Mouse (Mus musculus): ENCODE results near the gene Psmd3. TPM values are rescaled to one million over a fixed set of nuclear protein-coding genes. Genes with fewer than 3 reads are reported as not detected.

Psmd3 gene
- total RNA-seq, 2 experiments from 2014 or later: 127 to 128 TPM

DNA sequence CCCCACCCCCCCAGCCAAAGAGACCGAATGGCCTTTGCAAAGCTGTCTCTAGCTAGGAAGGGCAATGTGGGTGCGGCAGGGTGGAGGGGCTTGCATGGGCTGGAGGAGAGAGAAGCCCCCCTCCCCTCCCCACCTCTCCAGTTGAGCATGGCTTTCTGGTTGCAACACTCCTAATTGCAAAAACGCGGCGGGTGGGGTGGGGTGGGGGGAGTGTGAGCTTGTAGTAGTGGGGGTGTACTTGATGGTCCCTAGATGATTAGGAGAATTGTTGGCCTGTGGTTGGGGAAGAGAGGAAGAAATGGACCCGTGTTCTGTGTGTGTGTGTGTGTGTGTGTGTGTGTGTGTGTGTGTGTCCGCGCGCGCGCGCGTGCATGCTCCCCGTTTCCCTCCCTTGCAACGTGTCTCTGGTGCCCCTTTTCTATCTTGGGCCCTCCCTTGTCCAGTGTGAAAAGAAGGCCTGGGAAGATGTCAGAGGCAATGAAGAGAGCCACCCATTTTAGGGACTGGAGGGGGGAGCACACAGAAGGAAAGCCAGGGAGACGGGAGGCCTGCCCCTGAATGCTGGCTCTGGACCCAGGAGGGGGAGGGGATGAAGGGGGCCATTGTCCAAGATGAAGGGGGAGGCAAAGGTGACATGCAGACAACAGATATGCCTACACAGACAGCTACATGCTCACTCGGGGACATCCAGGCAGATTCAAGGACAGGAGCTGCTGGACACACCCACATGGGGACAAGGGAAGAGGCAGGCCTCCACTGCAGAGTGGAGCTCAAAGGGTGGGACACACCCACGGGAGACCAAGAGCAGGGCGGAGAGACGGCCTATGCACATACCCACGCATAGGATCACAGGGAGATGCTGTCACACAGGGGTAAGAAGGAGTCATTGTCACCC, 60.3 kb downstream of the Psmd3 start:
- DNase-seq (ENCODE audit: extremely low spot score in 1 of 2, low spot score in 1 of 2): peak; percentile 50 to 56

DNA sequence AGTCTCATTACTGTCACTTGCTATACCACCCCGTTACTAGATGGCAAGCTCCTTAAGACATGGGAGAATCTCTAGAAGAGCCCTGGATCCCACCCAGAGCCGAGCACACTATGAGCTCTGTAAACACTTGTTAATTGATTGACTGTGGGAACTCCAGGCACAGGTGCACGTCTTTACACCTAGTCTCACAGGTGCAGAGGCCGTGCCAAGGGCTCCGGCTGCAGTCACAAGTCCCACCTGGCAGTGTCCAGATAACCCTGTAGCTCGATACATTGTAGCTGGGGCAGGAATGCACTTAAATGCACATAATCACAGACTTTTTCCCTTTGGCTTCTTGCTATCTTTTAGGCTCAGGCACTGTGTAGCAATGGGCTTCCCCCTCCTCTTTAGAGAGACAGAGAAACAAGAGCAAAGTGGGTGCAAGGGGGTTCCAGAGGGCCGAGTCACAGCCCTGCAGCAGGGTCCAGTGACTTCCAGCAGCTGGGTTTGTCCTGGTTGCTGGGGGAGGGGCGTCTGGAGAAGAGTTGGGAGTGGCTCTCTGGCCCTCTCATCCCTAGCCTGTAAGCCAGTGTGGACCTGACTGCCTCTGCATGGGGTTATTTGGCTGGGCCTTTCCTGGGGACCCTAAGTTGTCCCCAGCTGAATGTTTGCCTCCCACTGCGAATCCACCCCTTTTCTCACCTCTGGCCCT, 61.4 kb downstream of the Psmd3 start:
- peak in 1 of 2 experiments; percentile 50 for DNase-seq (ENCODE audit: extremely low spot score in 1 of 2, low spot score in 1 of 2)

DNA sequence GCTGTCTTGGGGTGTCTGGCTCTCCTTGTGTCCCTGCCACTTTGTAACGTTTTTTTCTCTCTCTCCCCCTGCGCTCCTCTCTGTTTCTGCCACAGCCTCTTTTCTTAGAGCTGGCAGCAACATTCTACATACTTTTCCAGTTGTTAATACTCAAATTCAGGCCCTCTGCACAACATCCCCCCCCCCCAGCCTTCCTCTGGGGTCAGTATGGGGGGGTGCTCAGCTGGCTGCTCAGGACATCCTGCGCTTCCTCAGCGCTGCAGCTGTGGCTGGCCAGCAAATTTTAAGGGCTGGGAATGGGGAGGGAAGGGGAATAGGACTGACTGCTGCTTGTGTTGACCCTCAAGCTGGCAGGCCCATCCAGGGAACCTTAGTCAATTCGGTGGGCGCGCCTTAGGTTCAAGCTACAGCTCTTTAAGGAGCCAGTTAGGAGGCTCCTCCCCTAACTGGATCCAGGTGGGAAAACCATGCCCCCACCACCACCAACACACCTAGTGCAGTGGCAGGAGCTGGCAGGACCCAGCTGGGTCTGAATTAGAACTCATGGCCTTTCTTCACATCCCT, 62.2 kb downstream of the Psmd3 start:
- no peak for DNase-seq (ENCODE audit: extremely low spot score in 1 of 2, low spot score in 1 of 2)

Other genes starting within 250 kb of the Psmd3 start
- 100 to 1,000 TPM in 1 of 2 experiments, 10 to 100 TPM in 1; 92.2 to 104 TPM for gene Mien1, start 243.6 kb upstream of the Psmd3 start, total RNA-seq (2021)
- 1 to 10 TPM; 1.4 to 2.1 TPM for gene Grb7, start 236.2 kb upstream of the Psmd3 start, total RNA-seq (2021)
- under 1 TPM in 1 of 2 experiments, not detected in 1; 0.52 TPM for gene Ikzf3, start 136.5 kb upstream of the Psmd3 start, total RNA-seq (2021)
- gene Zpbp2, start 131.5 kb upstream of the Psmd3 start, total RNA-seq (2021): not detected
- 10 to 100 TPM; 47.7 to 57.5 TPM for gene Ormdl3, start 95.2 kb upstream of the Psmd3 start, total RNA-seq (2021)
- not detected for gene Lrrc3c, start 84.3 kb upstream of the Psmd3 start, total RNA-seq (2021)
- 10 to 100 TPM; 10.4 to 12.4 TPM for gene Gm12355, start 56.9 kb upstream of the Psmd3 start, total RNA-seq (2021)
- not detected for gene Gsdma3, start 56.2 kb upstream of the Psmd3 start, total RNA-seq (2021)
- under 1 TPM in 1 of 2 experiments, not detected in 1; 0.20 TPM for gene Gsdma2, start 35.8 kb upstream of the Psmd3 start, total RNA-seq (2021)
- not detected for gene Gsdma, start 18.2 kb upstream of the Psmd3 start, total RNA-seq (2021)
- not detected for gene Csf3, start 18.7 kb downstream of the Psmd3 start, total RNA-seq (2021)
- 100 to 1,000 TPM; 118 to 130 TPM for gene Med24, start 46.9 kb downstream of the Psmd3 start, total RNA-seq (2021)
- gene Thra, start 58.1 kb downstream of the Psmd3 start, total RNA-seq (2021): 1,000 to 10,000 TPM; 1,027 to 1,094 TPM
- gene Nr1d1, start 92.8 kb downstream of the Psmd3 start, total RNA-seq (2021): 10 to 100 TPM; 78.1 to 92.2 TPM
- 100 to 1,000 TPM; 170 to 176 TPM for gene Msl1, start 113.0 kb downstream of the Psmd3 start, total RNA-seq (2021)
- gene Casc3, start 122.4 kb downstream of the Psmd3 start, total RNA-seq (2021): 10 to 100 TPM; 53.3 to 60.6 TPM
- gene Rapgefl1, start 154.2 kb downstream of the Psmd3 start, total RNA-seq (2021): 100 to 1,000 TPM; 185 to 222 TPM
- gene Wipf2, start 181.1 kb downstream of the Psmd3 start, total RNA-seq (2021): 10 to 100 TPM; 57.2 to 61.4 TPM
- under 1 TPM; 0.54 to 0.94 TPM for gene Cdc6, start 225.2 kb downstream of the Psmd3 start, total RNA-seq (2021)
- gene Rara, start 245.3 kb downstream of the Psmd3 start, total RNA-seq (2021): 10 to 100 TPM; 17.0 to 17.7 TPM

Measured in layer of hippocampus, postnatal 25 days (tissue).